Mouse (Mus musculus) liver, embryonic 12.5 days (tissue): ENCODE measurements around the gene Taldo1. TPM values are rescaled to one million over a fixed set of nuclear protein-coding genes. Genes with fewer than 3 reads are reported as not detected.

Experiments used
- ATAC-seq: fragments of 200-750 bp; cut with Nextera tagmentation; 2 replicates; pipeline ENCODE4 v1.8.0; 2017; ENCODE audit warnings: moderate number of reproducible peaks, mild to moderate bottlenecking, moderate library complexity
- H3K27ac ChIP-seq: fragments of 300-500 bp; sonication (generic); 2 replicates; pipeline ENCODE4 v1.5.1; 2016; ENCODE audit warnings: mild to moderate bottlenecking
- H3K27me3 ChIP-seq: fragments of 300-500 bp; sonication (generic); replicated peaks from 2 replicates; pipeline ENCODE4 v1.6.1; 2016; ENCODE audit warnings: mild to moderate bottlenecking, moderate library complexity
- H3K36me3 ChIP-seq: fragments of 300-500 bp; sonication (generic); 2 replicates; pipeline ENCODE4 v1.6.1; 2016; ENCODE audit warnings: mild to moderate bottlenecking, moderate library complexity
- H3K4me1 ChIP-seq: fragments of 300-500 bp; sonication (generic); 2 replicates; pipeline ENCODE4 v1.6.1; 2016
- H3K4me2 ChIP-seq: fragments of 300-500 bp; sonication (generic); 2 replicates; pipeline ENCODE4 v1.6.1; 2016; ENCODE audit warnings: mild to moderate bottlenecking, moderate library complexity
- H3K4me3 ChIP-seq: fragments of 300-500 bp; sonication (generic); 2 replicates; pipeline ENCODE4 v1.5.1; 2016; ENCODE audit warnings: mild to moderate bottlenecking, moderate library complexity
- H3K9ac ChIP-seq: fragments of 300-500 bp; sonication (generic); 2 replicates; pipeline ENCODE4 v1.6.1; 2016; ENCODE audit warnings: mild to moderate bottlenecking, moderate library complexity
- H3K9me3 ChIP-seq: fragments of 300-500 bp; sonication (generic); replicated peaks from 2 replicates; pipeline ENCODE4 v1.6.1; 2016; ENCODE audit warnings: mild to moderate bottlenecking, moderate library complexity
- WGBS: fragments of 180-500 bp; shearing (Covaris S2); methylation state at CpG from one replicate; pipeline ENCODE4 v1.1.7; 2016; ENCODE audit not compliant: insufficient replicate concordance; 5-methylcytosine and 5-hydroxymethylcytosine counted together
- polyA plus RNA-seq: library from polyadenylated mRNA; unstranded; fragments of >200 nt; fragmentation: Nextera tagmentation; extraction: Ambion mirVana; gene quantifications from 2 replicates; pipeline ENCODE4 v1.2.1, GENCODE M21; 2016

The Taldo1 gene
- polyA plus RNA-seq, 1 experiment from 2014 or later: 525 TPM

- H3K4me1 ChIP-seq: peaks cover 76% of the 10 kb centered on the region
- H3K4me3 ChIP-seq: peak within 1 kb of the TSS; percentile 90
- no peaks in the 10 kb centered on the region for H3K27me3 ChIP-seq
- H3K9ac ChIP-seq: peak within 1 kb of the TSS; percentile 95
- H3K27ac ChIP-seq: peak within 1 kb of the TSS; percentile 90
- H3K36me3 ChIP-seq: peaks cover 49% of the 10 kb centered on the region
- under 1% methylated on average over 63 of the region's 63 CpGs for WGBS
- peak; percentile 85 for ATAC-seq
- no peaks in the 10 kb centered on the region for H3K9me3 ChIP-seq
- peak within 1 kb of the TSS; percentile 71 for H3K4me2 ChIP-seq
These were observed 55.4 kb downstream of the Taldo1 start, which contains the start of gene Rplp2 for GRCm38 (mm10) chr7:141447110-141447991. Gene Rplp2 (plus strand): TSS chr7:141447370.

- no peak for ATAC-seq
- Histone ChIP-seq H3K27ac (peak overlapping the region; percentile 55), H3K4me3 (no peak overlapping the region), H3K9me3 (no peaks in the 10 kb centered on the region), H3K4me2 (no peak overlapping the region), H3K36me3 (peaks cover 44% of the 10 kb centered on the region), H3K4me1 (peaks cover 66% of the 10 kb centered on the region), H3K27me3 (no peaks in the 10 kb centered on the region), H3K9ac (no peak overlapping the region)
These were observed 59.9 kb downstream of the Taldo1 start for GRCm38 (mm10) chr7:141451928-141452327.

Other genes with a start within 250 kb of the Taldo1 start
- gene Rnh1, start 219.3 kb upstream of the Taldo1 start, polyA plus RNA-seq: 55.0 and 65.0 TPM in 2 replicates
- gene Hras, start 198.2 kb upstream of the Taldo1 start, polyA plus RNA-seq: 124 and 125 TPM in 2 replicates
- 16.4 and 17.9 TPM in 2 replicates for gene Lrrc56, start 198.0 kb upstream of the Taldo1 start, polyA plus RNA-seq
- 0.99 and 1.1 TPM in 2 replicates for gene Lmntd2, start 178.1 kb upstream of the Taldo1 start, polyA plus RNA-seq
- 27.3 and 28.3 TPM in 2 replicates for gene Rassf7, start 176.3 kb upstream of the Taldo1 start, polyA plus RNA-seq
- gene Phrf1, start 163.4 kb upstream of the Taldo1 start, polyA plus RNA-seq: 52.9 and 53.1 TPM in 2 replicates
- 4.9 and 5.2 TPM in 2 replicates for gene Irf7, start 125.7 kb upstream of the Taldo1 start, polyA plus RNA-seq
- 0.14 and 0.20 TPM in 2 replicates for gene Cdhr5, start 115.4 kb upstream of the Taldo1 start, polyA plus RNA-seq
- 0.32 and 0.60 TPM in 2 replicates for gene Sct, start 113.1 kb upstream of the Taldo1 start, polyA plus RNA-seq
- 0.04 and 0.07 TPM in 2 replicates for gene Drd4, start 100.2 kb upstream of the Taldo1 start, polyA plus RNA-seq
- 24.7 and 25.6 TPM in 2 replicates for gene Deaf1, start 64.5 kb upstream of the Taldo1 start, polyA plus RNA-seq
- 24.3 and 24.8 TPM in 2 replicates for gene Tmem80, start 64.5 kb upstream of the Taldo1 start, polyA plus RNA-seq
- 4.9 and 5.6 TPM in 2 replicates for gene Eps8l2, start 53.3 kb upstream of the Taldo1 start, polyA plus RNA-seq
- 21.1 and 22.8 TPM in 2 replicates for gene Gatd1, start 21.9 kb downstream of the Taldo1 start, polyA plus RNA-seq
- 0.10 and 0.16 TPM in 2 replicates for gene Cend1, start 37.3 kb downstream of the Taldo1 start, polyA plus RNA-seq
- gene Slc25a22, start 45.7 kb downstream of the Taldo1 start, polyA plus RNA-seq: 26.0 and 27.1 TPM in 2 replicates
- gene Pidd1, start 51.8 kb downstream of the Taldo1 start, polyA plus RNA-seq: 17.3 and 17.7 TPM in 2 replicates
- 1,288 and 1,344 TPM in 2 replicates for gene Rplp2, start 55.2 kb downstream of the Taldo1 start, polyA plus RNA-seq
- gene Pnpla2, start 63.0 kb downstream of the Taldo1 start, polyA plus RNA-seq: 16.6 and 17.8 TPM in 2 replicates
- gene Cracr2b, start 68.9 kb downstream of the Taldo1 start, polyA plus RNA-seq: 3.7 and 5.8 TPM in 2 replicates
- 5.7 and 6.2 TPM in 2 replicates for gene Cd151, start 75.2 kb downstream of the Taldo1 start, polyA plus RNA-seq
- gene Polr2l, start 82.9 kb downstream of the Taldo1 start, polyA plus RNA-seq: 74.6 and 76.1 TPM in 2 replicates
- gene Tspan4, start 83.0 kb downstream of the Taldo1 start, polyA plus RNA-seq: 56.1 and 60.9 TPM in 2 replicates
- gene Chid1, start 147.7 kb downstream of the Taldo1 start, polyA plus RNA-seq: 32.0 and 32.7 TPM in 2 replicates
- 91.6 and 92.0 TPM in 2 replicates for gene Ap2a2, start 170.0 kb downstream of the Taldo1 start, polyA plus RNA-seq